Mouse (Mus musculus): ENCODE results near the gene Hmg20a.

DNA sequence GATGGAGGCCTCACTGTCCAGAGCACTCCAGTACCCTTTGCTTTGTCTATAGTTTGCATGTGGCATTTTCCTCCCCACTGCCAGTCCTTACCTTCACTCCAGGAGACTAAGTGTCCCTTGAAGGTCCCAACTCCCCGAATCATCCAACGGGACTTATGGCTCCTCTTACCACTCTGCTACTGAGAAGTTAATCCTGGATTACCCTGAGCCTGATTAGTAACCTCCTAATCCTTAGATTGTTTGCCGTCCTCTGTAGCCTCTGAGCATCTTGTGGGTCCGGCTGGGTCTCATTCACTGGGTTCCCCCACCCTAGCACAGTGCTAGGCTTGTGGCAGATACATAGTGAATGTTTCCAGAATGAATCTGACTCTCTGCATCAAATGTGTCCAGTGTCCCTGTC, 109.5 kb downstream of the Hmg20a start:
- TF ChIP-seq CTCF (IDR thresholded peaks at IDR 0.05; ENCODE audit: low read depth) (no peak), EP300 (IDR thresholded peaks at IDR 0.05; ENCODE audit: low read depth) (no peak)

Measured in liver, embryonic 14.5 days (tissue).